Mouse (Mus musculus) cerebellum, adult 9-10 months (tissue): ENCODE data around the gene Ankrd27.

ENCODE experiments used
- DNase-seq: peaks from one replicate; pipeline ENCODE4 v3.0.0; 2022

Ankrd27 gene

GRCm38 (mm10) chr7:35646317-35647081, 60.5 kb downstream of the Ankrd27 start:
- no peak for DNase-seq

DNA sequence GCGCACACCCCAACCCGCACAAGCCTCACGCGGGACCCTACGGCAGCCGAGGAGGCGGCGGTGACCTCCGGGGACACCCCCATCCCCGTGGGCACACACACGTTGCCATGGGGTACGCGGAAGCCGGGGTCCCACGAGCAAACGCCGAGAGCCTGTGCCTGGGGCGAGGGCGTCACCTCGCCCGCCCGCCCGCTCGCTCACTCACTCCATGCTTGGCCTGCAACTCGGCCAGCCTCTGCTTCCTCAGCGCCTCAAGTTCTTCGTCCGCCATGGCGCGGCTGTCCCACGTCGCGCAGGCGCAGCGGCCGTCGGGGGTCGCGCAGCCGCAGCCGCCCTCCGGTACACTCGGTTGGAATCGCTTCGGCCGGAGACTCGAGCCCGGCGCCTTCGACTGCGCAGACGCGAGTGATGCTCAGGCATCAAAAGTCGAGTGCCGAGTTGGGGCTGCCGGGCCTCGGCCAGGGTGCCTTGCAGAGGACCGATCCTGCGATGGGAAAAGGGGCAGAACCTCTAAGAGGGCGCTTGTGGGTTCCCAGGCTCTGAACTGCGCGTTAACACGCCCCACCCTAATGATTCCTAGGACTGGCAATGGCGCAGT, 61.2 kb downstream of the Ankrd27 start, which contains the start of gene Pdcd5:
Pdcd5 (minus strand) TSS at position 421 of the 598 bp plus-strand sequence.
- peak; percentile 96 for DNase-seq

DNA sequence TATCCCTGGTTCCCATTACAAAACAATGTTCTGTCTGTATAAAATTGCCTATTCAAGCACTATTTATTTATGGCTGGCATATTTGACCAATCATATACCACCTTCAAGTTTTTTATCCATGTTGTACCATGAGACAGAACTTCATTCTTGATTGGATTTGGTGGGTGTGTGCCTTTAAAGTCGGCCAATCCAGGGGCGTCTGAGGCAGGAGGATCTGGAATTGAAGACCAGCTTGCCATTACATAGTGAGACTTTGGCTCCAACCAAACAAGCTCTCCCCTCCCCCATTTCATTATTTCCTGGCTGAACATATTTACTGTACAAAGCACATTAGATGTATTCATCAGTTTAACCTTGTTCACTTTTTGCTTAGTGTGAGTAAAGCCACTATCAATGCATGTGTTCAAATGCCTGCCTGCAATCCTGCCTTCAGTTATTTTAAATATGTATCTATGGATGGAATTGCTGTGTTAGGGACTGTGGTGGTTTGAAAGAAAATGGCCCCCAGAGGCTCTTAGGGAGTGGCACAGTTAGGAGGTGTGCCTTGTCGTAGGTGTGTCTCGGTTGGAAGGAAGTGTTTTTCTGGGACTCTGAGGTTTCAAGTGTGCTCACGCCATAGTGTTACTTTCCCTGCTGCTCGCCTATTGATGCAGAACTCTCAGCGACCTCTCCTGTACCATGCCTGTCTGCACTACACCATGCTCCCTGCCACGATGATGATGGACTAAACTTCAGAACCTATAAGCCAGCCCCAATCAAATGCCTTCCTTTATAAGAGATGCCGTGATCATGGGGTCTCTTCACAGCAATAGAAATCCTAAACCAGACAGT, 62.4 kb downstream of the Ankrd27 start:
- DNase-seq, result no peak

DNA sequence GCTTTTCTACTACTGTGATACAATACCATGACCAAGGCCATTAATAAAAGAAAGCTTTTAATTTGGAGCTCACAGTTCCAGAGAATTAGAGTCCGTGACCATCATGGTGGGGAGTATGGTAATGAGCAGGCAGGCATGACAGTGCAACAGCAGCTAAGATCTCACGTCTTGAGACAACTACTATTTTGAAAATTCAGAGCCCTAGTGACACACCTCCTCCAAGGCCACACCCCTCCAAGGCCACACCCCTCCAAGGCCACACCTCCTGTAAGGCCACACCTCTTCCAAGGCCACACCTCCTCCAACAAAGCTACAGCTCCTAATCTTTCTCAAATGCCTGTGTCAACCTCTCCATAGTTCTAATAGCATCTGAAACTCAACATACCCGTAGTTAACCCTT, 63.0 kb downstream of the Ankrd27 start:
- DNase-seq, result no peak

GRCm38 (mm10) chr7:35650716-35651410, 64.8 kb downstream of the Ankrd27 start:
- no peak for DNase-seq

DNA sequence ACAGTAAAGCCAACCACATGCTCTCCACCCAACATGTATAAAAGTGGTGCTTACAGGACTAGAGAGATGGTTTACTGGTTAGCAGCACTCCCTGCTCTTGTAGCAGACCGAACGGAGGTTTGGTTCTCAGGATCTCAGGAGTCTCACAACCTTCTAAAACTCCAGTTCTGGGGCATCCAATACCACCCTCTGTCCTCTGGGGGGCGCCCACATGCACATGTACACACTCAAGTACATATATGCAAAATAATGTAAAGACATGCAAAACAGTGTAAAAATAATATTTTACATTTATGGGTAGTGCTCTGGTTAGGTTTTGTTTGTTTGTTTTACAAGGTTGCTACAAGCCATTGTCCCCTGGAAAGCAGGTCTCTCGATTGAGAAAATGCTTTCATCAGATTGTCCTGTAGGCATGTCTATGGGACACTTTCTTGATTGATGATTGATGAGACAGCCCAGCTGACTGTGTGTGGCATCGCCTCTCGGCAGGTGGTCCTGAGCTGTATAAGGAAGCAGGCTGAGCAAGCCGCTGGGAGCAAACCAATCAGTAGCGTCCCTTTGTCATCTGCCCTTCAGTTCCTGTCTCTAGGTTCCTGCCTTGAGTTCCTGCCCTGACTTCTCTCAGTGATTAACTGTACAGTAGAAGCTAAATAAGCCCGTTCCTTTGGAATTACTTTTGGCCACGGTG, 65.7 kb downstream of the Ankrd27 start:
- DNase-seq, result no peak

DNA sequence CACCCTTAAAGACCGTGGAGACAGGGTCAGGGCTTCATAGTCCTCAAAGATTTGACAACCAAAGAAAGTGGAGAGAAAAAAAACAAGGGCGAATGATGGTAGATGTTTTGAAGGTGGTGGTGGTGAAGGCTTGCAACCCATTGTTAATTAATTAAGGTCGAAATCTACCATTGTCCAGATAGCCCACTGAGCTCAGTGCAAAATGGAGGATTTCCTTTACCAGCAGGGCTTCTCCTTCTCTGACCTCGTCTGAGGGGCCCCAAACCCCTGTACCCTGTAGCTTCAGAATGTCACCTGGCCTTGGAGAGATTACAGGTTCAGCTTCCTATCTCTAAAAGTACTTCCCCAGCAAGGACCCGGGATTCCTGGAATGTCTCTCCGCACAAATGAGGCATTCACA, 71.8 kb downstream of the Ankrd27 start:
- DNase-seq, result no peak

DNA sequence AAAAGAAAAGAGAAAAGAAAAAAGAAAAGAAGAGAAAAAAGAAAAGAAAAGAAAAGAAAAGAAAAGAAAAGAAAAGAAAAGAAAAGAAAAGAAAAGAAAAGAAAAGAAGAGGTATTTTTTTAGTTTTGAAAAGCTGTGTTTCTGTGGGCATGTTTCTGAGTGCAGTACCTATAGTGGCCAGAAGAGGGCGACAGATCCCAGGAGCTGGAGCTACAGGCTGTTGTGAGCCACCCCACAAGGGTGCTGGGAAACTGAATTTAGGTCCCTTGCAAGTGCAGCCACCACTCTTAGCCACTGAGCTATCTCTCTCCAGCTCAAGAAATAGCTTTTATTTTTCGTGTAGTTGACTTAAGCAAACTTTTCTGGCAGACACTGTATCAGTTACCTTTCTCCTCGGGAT, 73.1 kb downstream of the Ankrd27 start:
- DNase-seq, result no peak

- no peak for DNase-seq
Measured at GRCm38 (mm10) chr7:35663790-35664376, 77.8 kb downstream of the Ankrd27 start.

GRCm38 (mm10) chr7:35668066-35669041, 82.3 kb downstream of the Ankrd27 start:
- no peak for DNase-seq

GRCm38 (mm10) chr7:35678976-35679375, 92.9 kb downstream of the Ankrd27 start:
- DNase-seq, result no peak

DNA sequence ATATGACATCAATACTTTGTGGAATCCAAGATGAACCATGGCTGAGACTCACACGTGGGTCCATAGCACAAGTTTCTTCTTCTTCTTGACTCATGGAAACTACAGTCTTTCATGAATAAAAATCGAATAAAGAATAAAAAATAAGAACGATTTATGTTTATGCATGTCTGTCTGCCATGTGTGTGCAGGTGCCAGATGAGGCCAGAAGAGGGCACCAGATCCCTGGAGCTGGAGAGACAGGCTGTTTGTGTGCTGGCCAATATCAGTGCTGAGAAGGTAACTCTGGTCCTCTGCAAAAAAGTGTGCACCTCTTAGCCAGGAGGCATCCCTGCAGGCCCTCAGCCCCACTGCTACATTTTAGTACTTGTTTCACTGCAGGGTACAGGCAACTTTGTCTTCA, 95.5 kb downstream of the Ankrd27 start:
- no peak for DNase-seq

- DNase-seq, result no peak
Measured at GRCm38 (mm10) chr7:35683409-35684122, 97.5 kb downstream of the Ankrd27 start.

- DNase-seq, result no peak
Measured at GRCm38 (mm10) chr7:35686216-35686615, 100.2 kb downstream of the Ankrd27 start.

DNA sequence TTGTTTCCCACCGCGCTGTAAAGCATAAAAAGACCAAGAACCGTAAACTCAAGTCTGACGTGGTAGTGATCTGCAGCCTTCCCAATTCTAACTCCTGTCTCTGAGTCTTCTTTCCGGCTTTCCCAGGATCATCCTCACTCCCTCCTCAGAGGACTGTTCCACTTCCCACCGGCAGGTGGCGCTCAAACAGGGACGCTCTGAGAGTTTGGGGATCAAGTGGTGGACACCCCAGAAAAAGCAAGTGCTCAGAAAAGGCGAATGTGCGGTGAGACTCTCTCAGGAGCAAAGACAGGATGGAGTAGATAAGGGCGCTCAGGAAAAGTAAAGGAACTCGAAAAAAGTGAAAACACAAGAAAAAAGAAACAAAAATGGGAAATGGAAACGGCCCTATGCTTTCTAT, 100.7 kb downstream of the Ankrd27 start:
- peak; percentile 51 for DNase-seq

- DNase-seq, result no peak
Measured at GRCm38 (mm10) chr7:35687229-35687628, 101.2 kb downstream of the Ankrd27 start.

DNA sequence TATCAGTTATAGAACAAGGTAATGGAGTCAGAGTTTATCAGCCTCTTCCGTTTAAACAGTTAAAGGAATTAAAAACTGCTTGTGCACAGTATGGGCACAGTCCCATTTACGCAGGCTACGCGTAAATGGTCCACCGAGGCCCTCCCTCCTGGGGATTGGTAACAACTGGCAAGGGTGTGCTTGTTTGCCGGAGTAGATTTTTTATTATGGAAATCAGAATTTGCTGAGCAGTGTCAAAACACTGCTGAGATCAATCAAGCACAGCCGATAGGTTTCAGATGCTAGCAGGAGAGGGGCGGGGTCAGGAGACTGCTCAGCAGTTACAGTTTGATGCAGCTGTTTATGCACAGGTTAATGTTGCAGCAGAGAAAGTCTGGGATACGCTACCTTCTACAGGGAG, 102.2 kb downstream of the Ankrd27 start:
- no peak for DNase-seq
